Mouse (Mus musculus): Measurements from ENCODE around the gene Nkg7. TPM values are rescaled to one million over a fixed set of nuclear protein-coding genes. Genes with fewer than 3 reads are reported as not detected.

Nkg7 gene
- polyA plus RNA-seq, 1 experiment from 2014 or later: 1.3 TPM

- ATAC-seq (ENCODE audit: insufficient read depth) (no peak), DNase-seq (no peak)
- 79% methylated on average over 10 of the region's 10 CpGs for WGBS
- Histone ChIP-seq H3K9me3 (ENCODE audit: low read depth, low read length) (no peaks in the 10 kb centered on the region), H3K9ac (no peak overlapping the region), H3K4me2 (no peak overlapping the region), H3K27ac (ENCODE audit: low read depth) (no peak overlapping the region), H3K27me3 (ENCODE audit: insufficient read depth, low read length) (no peaks in the 10 kb centered on the region), H3K4me3 (ENCODE audit: low read depth, low read length) (no peak overlapping the region), H3K4me1 (ENCODE audit: insufficient read depth) (no peaks in the 10 kb centered on the region), H3K36me3 (ENCODE audit: insufficient read depth) (no peaks in the 10 kb centered on the region)
- TF ChIP-seq CTCF (IDR thresholded peaks at IDR 0.05; ENCODE audit: low read depth): peak; percentile 30
These were observed 19.6 kb upstream of the Nkg7 start for GRCm38 (mm10) chr7:43417298-43417697.

GRCm38 (mm10) chr7:43422995-43423617 is 13.8 kb upstream of the Nkg7 start:
- peak; percentile 99 for ATAC-seq (ENCODE audit: insufficient read depth)
- WGBS: 12% methylated on average over 11 of the region's 11 CpGs
- no peaks in the 10 kb centered on the region for H3K27me3 ChIP-seq (ENCODE audit: insufficient read depth, low read length)
- peak; percentile 90 for DNase-seq
- H3K9ac ChIP-seq: no peak overlapping the region
- TF ChIP-seq CTCF (IDR thresholded peaks at IDR 0.05; ENCODE audit: low read depth): peak; percentile 91
- no peaks in the 10 kb centered on the region for H3K36me3 ChIP-seq (ENCODE audit: insufficient read depth)
- H3K4me1 ChIP-seq (ENCODE audit: insufficient read depth): no peaks in the 10 kb centered on the region
- H3K4me2 ChIP-seq: peak overlapping the region; percentile 27; the same call in 1 of the 2 replicates
- no peak overlapping the region for H3K4me3 ChIP-seq (ENCODE audit: low read depth, low read length)
- no peaks in the 10 kb centered on the region for H3K9me3 ChIP-seq (ENCODE audit: low read depth, low read length)
- H3K27ac ChIP-seq (ENCODE audit: low read depth): no peak overlapping the region

GRCm38 (mm10) chr7:43423991-43424625 is 12.8 kb upstream of the Nkg7 start:
- H3K9me3 ChIP-seq (ENCODE audit: low read depth, low read length): no peaks in the 10 kb centered on the region
- H3K27me3 ChIP-seq (ENCODE audit: insufficient read depth, low read length): no peaks in the 10 kb centered on the region
- ATAC-seq (ENCODE audit: insufficient read depth) (no peak), DNase-seq (no peak)
- H3K4me1 ChIP-seq (ENCODE audit: insufficient read depth): no peaks in the 10 kb centered on the region
- no peak for TF ChIP-seq CTCF (IDR thresholded peaks at IDR 0.05; ENCODE audit: low read depth)
- no peak overlapping the region for H3K27ac ChIP-seq (ENCODE audit: low read depth)
- 66% methylated on average over 3 of the region's 3 CpGs for WGBS
- H3K9ac ChIP-seq: no peak overlapping the region
- no peak overlapping the region for H3K4me3 ChIP-seq (ENCODE audit: low read depth, low read length)
- no peak overlapping the region for H3K4me2 ChIP-seq
- no peaks in the 10 kb centered on the region for H3K36me3 ChIP-seq (ENCODE audit: insufficient read depth)

- Histone ChIP-seq H3K36me3 (ENCODE audit: insufficient read depth) (no peaks in the 10 kb centered on the region), H3K9me3 (ENCODE audit: low read depth, low read length) (no peaks in the 10 kb centered on the region), H3K9ac (no peak within 1 kb of the TSS), H3K4me1 (ENCODE audit: insufficient read depth) (no peaks in the 10 kb centered on the region), H3K27ac (ENCODE audit: low read depth) (no peak within 1 kb of the TSS), H3K4me3 (ENCODE audit: low read depth, low read length) (no peak within 1 kb of the TSS), H3K4me2 (no peak within 1 kb of the TSS), H3K27me3 (ENCODE audit: insufficient read depth, low read length) (no peaks in the 10 kb centered on the region)
- ATAC-seq (ENCODE audit: insufficient read depth) (no peak), DNase-seq (no peak)
- TF ChIP-seq CTCF (IDR thresholded peaks at IDR 0.05; ENCODE audit: low read depth): no peak
- WGBS: 78% methylated on average over 8 of the region's 8 CpGs
These were observed 9.5 kb upstream of the Nkg7 start, which contains the start of gene Lim2 for GRCm38 (mm10) chr7:43427406-43427805. Lim2 (plus strand) TSS chr7:43427670.

GRCm38 (mm10) chr7:43429500-43429899 is 7.4 kb upstream of the Nkg7 start:
- Histone ChIP-seq H3K27ac (ENCODE audit: low read depth) (no peak overlapping the region), H3K27me3 (ENCODE audit: insufficient read depth, low read length) (no peaks in the 10 kb centered on the region), H3K4me2 (no peak overlapping the region), H3K36me3 (ENCODE audit: insufficient read depth) (no peaks in the 10 kb centered on the region), H3K9me3 (ENCODE audit: low read depth, low read length) (no peaks in the 10 kb centered on the region), H3K9ac (no peak overlapping the region), H3K4me1 (ENCODE audit: insufficient read depth) (no peaks in the 10 kb centered on the region), H3K4me3 (ENCODE audit: low read depth, low read length) (no peak overlapping the region)
- TF ChIP-seq CTCF (IDR thresholded peaks at IDR 0.05; ENCODE audit: low read depth): no peak
- DNase-seq (no peak), ATAC-seq (ENCODE audit: insufficient read depth) (no peak)
- WGBS: 55% methylated on average over 4 of the region's 4 CpGs

GRCm38 (mm10) chr7:43432891-43433290 is 4.0 kb upstream of the Nkg7 start:
- H3K4me1 ChIP-seq (ENCODE audit: insufficient read depth): no peaks in the 10 kb centered on the region
- no peak for ATAC-seq (ENCODE audit: insufficient read depth)
- no peak for DNase-seq
- H3K27ac ChIP-seq (ENCODE audit: low read depth): no peak overlapping the region
- H3K4me3 ChIP-seq (ENCODE audit: low read depth, low read length): no peak overlapping the region
- H3K36me3 ChIP-seq (ENCODE audit: insufficient read depth): no peaks in the 10 kb centered on the region
- H3K27me3 ChIP-seq (ENCODE audit: insufficient read depth, low read length): no peaks in the 10 kb centered on the region
- H3K9me3 ChIP-seq (ENCODE audit: low read depth, low read length): no peaks in the 10 kb centered on the region
- no peak overlapping the region for H3K9ac ChIP-seq
- H3K4me2 ChIP-seq: no peak overlapping the region
- no peak for TF ChIP-seq CTCF (IDR thresholded peaks at IDR 0.05; ENCODE audit: low read depth)
- WGBS: 66% methylated on average over 4 of the region's 4 CpGs

GRCm38 (mm10) chr7:43434676-43435075 is 2.2 kb upstream of the Nkg7 start:
- TF ChIP-seq CTCF (IDR thresholded peaks at IDR 0.05; ENCODE audit: low read depth): no peak
- no peaks in the 10 kb centered on the region for H3K4me1 ChIP-seq (ENCODE audit: insufficient read depth)
- ATAC-seq (ENCODE audit: insufficient read depth): no peak
- no peak overlapping the region for H3K4me3 ChIP-seq (ENCODE audit: low read depth, low read length)
- H3K27me3 ChIP-seq (ENCODE audit: insufficient read depth, low read length): no peaks in the 10 kb centered on the region
- WGBS: 83% methylated on average over 5 of the region's 5 CpGs
- no peak overlapping the region for H3K9ac ChIP-seq
- no peaks in the 10 kb centered on the region for H3K9me3 ChIP-seq (ENCODE audit: low read depth, low read length)
- no peak overlapping the region for H3K27ac ChIP-seq (ENCODE audit: low read depth)
- no peaks in the 10 kb centered on the region for H3K36me3 ChIP-seq (ENCODE audit: insufficient read depth)
- no peak for DNase-seq
- no peak overlapping the region for H3K4me2 ChIP-seq
